Mouse (Mus musculus) heart, adult 9 months (tissue): Measurements from ENCODE around the gene Sec61g.
"Not testable (repeated sequence)": the region's sequence is repeated elsewhere in the genome, so short reads cannot be mapped to it uniquely, and the experiment has no call there.

Experiments used
- DNase-seq, 2 experiments: peaks; one replicate each; pipeline ENCODE4 v3.0.0; 2022; ENCODE audit warnings: low spot score in 2 of 2

Gene Sec61g

DNA sequence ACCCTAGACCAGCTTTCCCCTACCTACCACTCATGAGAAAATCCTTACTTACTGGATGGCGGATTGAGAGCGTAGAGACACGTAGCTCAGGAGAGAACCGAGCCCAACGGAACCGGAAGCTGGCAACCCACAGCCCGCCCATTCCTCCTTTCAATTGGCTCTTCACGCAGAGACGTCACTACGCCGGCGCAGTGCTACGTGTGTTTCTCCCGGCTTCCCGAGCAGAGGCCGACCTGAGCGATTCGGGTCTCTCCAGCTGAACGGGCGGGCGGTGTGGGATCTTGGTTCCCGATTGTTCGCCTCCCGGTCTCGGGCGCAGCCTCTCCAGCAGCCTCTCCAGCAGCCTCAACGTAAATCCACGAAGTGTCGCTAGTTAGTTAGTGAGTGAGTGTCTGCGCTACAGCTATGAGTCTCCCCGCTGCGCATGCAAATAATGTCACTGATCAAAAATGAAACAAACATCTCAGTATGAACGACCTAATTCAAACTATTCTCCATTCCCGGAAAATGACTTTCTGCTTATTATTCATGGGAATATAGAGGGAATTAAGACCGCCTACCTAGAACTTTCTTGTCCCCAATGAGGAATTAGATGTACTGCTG lies at the start of gene Sec61g:
Sec61g (minus strand) TSS at position 433 of the 603 bp plus-strand sequence.
- peak; percentile 92 to 93 for DNase-seq

DNA sequence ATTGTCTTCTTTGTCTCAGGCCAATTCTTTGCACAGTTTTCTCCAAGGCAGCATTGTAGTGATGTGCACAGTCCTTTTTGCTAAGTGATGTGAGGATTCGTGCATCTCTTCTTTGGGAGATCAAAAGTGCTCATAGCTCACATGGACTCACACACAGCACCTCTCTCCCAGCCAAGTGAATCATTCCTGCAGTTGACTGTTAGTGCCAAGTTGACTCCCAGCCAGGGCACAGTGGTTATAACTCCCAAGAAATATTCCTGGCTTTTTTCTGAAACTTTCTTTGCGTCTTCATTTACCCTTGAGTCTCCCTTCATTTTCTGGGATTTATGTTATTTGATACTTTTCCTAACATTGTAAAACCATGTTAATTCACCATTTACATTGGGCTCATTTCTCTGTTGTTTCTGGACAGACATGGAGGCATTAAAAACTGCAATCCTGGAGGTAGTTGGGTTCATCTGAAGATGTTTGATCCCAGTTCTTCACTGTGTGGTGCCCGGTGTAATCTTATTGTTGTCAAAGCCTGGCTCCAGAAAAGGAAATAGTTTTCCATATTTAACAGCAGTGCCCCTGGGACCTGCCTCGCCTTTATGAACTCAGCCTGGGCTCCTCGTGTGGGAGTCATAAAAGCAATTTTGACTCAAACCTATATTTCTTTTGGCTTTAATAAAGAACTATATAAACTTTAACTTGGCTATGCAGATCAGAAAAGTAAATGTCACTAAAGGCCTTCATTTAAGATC lies 38.3 kb upstream of the Sec61g start:
- DNase-seq: peak; percentile 26 to 47

DNA sequence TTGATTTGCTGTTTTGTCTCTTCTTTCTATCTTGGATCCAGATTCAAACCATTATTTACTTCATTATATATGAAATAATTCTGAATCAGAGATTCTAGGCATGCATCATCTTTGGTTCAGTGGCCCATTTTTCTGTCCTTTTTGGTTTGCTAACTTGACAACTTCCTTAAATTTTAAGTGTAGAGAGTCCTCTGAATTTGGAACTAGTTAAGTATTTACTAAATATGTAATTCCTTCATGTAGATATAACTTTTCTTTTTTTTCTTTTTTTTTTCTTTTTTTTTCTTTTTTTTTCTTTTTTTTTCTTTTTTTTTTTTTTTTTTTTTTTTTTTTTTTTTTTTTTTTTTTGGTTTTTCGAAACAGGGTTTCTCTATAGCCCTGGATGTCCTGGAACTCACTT lies 29.1 kb upstream of the Sec61g start:
- DNase-seq: no peak

DNA sequence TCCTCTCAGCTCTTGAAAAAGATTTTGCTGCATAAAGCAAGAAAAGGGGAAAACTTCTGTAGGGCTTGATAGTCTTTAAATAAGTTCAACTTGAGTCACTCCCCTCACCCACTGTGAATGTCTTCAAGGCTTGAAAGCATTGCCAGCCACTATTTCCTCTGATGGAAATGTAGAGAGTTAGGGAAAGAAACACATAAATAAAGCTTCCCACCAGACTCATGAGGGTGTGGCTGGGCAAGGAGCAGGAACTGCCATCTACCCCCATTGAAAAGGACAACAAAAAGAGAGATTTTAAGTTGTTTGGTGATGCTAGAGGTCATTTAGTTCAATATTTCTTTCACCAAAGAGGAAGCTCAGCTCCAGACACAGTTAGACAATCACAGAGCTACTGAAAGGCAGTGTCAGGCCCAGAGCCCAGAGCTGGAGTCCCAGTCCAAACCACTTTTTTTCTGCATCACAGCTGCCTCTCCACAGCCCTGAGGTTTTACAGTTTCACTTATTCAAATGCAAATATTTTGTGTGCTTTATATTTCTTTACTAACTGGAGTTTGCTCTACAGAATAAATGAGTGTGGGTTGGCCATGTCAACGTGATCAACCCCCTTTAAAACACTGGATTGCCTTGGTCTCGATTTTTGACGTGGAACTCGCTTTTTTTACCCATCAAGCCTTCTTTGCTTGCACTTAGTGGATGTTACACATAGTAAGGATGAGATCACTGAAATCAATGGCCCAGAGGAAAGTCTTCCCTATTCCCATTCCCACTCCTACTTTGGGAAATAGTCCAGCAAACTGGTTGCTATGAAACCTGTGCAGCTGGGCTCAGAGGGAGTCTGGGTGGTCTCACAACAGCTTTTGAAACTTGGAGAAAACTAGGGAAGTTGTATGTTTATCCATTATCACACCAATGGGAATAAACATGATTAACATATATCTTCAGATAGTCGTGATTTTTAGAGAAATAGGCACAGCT lies 26.6 kb upstream of the Sec61g start:
- DNase-seq: no peak

DNA sequence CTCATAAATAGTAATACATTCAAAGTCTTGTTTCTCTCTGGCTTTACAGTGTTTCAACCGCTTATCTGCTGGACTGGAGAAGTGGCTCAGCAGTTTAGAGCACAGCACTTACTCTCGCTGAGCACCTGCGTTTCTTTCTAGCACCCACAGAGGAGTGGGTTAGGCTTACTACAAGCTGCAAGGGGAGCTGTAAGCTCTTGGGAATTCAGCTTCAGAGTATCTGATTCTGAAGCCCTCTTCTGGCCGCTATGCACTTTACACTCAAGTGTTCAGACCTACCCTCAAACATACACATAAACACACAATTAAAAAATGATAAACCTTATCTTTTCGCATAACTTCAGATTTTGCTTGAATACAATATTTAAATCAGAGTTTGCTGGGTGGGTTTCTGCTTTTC lies 24.6 kb upstream of the Sec61g start:
- DNase-seq: no peak

DNA sequence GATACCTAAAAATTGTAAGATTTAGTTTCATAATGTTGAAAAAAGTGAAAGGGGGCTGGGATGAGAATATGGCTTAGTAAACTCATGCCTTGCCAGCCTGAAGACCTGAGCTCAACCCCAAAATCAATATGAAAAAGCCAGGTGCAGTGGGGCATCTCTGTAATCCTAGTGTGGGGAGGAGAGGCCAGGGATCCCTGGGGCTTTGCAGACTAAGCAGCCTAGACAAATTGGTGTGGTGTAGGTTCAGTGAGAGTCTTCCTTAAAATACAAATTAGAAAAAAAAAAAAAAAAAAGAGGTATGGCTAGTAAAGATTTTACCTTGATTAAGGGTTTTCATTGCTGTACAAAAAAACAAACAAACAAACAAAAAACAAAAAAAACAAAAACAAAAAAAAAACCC lies 20.6 kb upstream of the Sec61g start:
- no peak for DNase-seq

DNA sequence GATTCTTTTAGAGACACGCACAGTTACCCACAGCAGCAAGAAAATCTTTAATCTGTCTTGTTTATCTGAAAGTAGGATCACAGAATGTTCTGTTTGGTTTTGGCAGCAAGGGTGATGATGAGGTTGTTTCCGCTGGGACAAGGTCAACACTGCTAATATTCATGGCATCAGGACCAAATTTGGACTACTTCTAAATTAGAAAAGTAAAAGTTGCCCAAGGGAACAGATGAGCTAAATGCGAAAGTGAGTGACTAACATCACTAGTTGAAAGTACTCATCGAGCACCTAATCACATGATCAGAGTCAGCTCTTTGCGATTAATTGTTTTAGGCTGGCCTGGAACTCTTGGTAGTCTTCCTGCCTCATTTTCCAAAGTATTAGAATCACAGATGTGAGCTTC lies 20.1 kb upstream of the Sec61g start:
- no peak for DNase-seq

DNA sequence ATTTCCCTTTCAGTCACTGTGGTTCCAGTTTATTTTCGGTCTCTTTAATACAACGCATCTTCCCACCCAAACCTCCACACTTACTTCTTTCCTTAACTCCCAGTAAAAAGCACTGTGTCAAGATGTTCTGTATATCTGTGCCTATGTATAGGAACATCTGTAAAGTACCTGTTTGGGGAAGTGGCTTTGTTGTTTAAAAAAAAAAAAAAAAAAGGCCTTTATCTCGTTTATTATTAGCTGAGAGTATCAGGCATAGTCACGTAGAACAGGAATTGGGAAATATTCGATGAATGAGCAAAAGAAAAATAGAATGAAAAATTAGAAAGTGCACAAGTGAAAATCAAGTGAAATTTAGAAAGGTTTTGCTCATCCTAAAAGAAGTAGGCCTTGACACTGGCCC lies 19.5 kb upstream of the Sec61g start:
- no peak for DNase-seq

DNA sequence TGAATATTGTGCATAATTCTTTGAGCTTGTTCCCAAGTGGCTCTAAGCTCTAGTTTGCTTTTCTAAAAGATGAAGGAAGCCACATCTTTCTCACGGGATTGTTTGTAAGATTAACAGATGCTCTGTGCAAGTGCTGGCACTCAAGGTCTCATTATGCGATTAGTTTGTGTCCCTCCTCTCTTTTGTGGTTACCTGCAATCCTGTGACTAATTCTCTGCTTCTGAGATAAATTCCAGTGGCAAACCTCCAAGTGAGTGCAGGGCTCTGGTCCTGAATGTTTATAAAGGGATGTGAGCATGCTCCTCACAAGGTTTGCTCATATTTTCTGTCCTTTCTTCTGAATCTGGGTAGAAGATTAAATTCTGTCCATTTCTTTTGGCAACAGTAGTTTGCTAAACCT lies 18.2 kb upstream of the Sec61g start:
- DNase-seq: no peak

DNA sequence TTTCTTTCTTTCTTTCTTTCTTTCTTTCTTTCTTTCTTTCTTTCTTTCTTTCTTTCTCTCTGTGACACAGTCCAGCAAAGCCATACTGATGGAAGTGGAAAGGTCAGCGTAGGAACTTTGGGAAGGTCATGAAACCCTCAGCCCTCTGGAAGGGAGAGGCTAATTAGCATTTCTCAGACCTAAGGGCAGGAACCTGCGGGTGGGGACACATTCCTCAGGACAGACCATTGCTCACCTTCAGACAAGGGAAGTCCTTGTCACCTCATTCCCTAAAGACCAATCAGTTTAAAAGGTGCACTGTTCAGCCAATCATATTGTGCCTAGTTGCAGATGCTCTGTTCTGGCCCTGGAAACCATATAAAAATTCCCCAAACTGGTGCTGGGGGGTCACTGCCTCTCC lies 17.4 kb upstream of the Sec61g start:
- no peak for DNase-seq

DNA sequence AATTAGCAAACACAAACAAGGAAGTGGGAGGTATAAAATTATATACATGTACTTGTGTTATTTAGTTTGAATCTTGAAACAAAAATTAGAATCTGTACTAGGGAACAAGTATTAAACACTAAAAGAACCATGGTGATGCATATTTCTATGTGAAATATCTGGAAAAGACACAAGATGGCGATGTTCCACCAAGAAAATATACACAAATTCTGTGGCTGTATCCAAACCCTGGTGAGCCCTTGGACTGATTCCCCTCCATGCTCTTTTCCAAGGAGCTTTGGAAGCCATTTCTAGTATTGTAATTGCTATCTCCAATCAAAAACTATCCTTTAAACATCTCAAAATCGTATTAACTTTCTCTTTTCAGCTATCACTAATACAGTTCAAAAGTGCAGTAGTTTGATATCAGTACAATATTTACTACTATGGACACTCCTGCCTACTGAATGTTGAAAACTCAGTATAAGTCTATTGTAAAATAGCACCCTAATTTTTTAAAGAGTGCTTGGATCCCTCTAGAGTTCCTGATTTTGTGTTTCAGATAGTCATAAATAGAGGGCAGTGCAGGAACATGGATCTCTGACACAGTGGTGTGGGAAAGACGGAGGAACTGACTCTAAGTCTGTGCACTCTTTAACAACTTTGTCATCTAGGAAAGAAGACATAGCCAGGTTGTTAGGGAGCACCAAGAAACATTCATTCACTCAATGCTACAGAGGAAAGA lies 16.8 kb upstream of the Sec61g start:
- DNase-seq: peak; percentile 25 to 45

DNA sequence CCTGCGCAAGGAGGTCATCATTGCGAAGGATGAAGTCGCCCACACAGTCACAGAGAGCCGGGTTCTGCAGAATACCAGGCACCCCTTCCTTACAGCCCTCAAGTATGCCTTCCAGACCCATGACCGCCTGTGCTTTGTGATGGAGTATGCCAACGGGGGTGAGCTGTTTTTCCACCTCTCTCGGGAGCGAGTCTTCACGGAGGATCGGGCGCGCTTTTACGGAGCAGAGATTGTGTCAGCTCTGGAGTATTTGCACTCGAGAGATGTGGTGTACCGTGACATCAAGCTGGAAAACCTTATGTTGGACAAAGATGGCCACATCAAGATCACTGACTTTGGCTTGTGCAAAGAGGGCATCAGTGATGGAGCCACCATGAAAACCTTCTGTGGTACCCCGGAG lies 6.8 kb upstream of the Sec61g start:
- not testable (repeated sequence) for DNase-seq

DNA sequence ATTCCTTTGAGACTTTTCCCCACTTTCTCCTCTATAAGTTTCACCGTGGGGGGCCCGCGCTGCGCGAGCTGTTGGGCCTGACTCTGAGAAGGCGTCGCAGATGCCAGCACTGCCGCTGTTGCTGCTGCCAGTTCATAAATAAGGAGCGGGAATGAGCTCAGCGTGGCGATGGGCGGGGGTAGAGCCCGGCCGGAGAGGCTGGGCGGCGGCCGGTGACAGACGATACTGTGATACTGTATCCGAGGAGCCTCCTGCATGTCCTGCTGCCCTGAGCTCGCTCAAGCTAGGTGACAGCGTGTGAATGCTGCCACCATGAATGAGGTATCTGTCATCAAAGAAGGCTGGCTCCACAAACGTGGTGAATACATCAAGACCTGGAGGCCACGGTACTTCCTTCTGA lies 5.9 kb upstream of the Sec61g start:
- DNase-seq: not testable (repeated sequence)

DNA sequence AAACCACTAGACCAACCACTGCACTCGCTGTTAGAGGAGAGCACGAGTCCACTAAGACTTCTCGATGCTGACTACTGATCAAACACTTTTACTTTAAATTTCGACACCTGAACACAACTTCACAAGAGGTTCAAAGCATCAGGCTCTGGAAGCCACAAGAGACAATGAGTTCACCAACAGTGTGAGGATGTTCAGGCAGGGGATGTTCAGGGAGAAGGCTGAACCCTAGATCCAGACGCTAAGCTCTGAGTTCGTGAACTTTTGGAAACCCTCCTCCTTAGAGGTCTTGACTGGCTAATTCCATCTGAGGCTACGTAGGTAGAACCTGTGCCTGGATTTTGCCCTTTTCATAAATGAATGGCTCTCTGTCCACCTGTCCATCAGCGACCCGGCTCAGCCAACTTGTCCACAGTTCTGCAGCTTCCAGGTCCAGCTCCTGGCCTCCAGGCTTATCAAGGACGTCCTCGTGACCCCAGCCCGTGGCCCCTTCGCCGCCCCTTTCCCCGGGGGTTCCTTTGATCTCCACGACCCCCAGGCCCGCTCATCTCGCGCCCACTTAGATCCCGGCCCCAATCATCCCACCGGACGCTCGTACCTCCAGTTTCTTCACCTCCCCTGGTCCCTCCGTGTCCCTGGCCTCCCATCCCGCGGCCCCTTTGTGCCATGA lies 766 bp downstream of the Sec61g start:
- no peak for DNase-seq

DNA sequence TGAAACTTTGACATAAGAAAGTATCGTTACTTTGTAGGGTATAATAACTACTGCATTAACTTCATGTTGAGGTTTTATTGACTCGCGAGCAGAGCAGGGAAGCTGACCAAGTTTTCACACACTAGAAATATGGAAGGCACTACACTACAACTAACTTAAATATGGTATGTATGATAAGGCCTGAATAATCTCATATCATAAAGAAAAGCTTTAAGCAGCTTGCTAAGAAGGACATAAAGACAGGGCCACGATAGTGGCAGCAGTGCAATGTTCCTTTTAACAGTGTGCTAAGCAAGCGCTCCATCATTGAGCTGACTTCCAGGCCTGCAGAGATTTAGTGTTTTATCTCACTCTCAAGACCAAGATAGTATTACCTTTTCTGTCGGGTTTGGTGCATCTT lies 2.3 kb downstream of the Sec61g start:
- DNase-seq: no peak

DNA sequence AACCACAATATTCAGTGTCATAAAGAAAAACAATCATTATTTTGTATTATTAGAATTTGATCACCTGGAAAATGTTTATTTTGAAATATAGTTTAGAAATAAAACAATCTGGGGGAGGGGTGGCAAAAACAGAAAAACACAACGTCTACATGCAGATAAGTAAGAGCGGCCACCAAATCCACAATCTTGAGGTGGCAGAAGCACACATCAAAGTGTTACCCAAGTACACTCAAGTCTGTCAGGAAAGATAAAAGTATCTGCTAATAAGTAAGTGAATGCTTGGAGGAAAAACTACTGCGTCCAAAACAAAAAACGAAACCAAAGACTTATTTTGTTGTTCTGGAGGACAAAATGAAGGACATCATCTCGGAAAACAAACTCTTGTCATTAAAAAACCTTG lies 5.1 kb downstream of the Sec61g start:
- no peak for DNase-seq

DNA sequence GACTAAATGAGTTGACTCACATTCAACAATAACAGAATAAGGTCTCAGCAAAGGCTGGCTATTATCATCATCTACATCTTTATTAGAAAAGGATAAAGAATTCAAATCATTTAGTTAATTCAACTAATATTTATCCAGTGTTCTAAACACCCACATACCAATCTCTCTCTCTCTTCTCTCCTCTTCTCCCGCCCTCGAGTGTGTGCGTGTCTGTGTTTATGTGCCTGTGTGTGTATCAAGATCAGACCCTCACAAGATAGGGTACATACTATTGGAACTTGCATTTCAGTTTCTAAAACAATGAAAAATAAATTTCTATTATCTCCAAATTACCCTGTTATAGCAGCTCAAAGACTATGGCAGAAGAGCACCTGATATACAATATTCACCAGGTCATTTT lies 5.5 kb downstream of the Sec61g start:
- no peak for DNase-seq

DNA sequence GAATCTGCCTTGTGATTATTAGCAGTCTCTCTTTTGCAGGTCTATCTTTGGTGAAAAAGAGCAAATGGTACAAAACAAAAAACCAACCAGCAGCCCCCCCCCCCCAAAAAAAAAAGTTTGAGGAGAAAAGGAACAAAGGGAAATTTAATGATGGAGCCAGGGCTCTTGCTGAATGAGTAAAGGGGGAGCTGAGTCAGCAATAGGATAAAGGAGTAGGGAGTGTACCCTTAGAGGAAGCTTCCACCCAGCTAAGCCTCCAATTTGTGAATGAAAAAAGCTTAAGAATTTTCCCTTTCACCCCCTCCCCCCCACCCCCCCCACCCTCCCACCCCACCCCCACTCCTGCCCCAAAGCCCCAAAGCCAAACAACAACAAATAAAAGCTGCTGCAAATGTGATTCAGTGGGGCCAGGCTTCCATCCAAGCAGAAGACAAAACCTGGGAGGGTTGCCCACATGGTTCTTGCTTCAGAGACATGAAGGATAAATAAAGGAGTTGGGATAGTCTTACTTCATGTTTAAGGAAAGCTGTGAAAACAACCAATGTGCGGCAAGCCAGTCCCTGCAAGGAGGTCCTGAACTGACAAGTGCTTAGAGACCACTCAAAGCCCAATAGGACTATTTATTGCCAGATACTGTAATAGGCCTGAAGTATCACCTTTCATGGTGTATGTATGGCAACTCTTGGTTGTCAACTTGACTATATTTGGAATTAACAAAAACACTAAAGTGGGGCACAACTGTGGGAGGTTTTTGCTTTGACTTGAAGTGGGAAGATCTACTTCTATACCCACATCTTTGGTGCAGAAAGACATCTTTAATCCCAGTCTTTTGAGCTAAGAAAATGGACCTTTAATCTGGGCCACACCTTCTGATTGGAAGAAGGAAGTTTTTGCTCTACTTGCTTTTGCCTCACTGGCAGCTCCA lies 9.3 kb downstream of the Sec61g start:
- DNase-seq: no peak
